In the genomic region with DNA sequence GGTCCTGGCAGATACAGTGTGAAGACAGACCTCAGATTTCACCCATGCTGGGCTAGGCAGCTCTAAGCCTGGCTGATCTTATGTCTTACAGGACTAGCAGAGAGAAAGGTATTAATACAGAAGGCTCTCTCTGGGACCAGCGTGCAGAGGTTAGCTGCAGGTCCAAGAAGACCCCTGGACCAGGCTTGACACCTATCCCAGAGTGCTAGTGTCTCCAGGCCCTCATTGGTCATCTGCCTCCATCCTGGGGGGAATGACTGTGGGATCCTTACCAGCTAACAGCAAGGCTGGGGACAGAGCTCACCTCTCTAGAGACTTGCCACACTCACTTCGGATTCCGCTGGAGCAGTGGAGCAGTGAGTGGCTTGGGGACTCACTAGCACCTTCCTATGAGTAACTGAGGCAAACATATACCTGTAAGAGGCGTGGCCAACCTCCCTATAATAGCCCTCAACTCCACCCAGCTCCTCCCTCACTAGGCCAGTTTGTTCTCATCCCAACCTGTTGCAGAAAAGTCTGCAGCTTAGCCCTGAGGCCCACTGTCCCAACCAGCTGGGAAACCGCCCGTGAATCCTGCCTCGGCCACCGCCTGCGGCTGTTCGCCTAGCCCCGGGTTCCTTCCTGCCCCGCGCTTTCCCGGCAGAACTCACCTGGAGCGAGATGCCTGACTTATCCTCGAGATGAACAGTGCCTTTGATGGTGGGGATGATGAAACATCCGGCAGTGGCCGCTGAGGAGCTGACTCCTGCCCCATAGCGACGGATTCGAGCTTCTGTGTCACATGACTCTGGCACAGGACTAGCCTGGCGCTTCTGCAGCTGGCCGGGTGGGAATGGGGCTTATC, we compare ENCODE assay signal across 8 mouse cellular contexts. TPM values are rescaled to one million over a fixed set of nuclear protein-coding genes. Genes with fewer than 3 reads are reported as not detected.
DNase-seq lines count a peak whose midpoint lies in the region; ATAC-seq and TF ChIP-seq lines count a peak whose summit lies in the region.

Gene Cyb5r2 (minus strand): TSS at position 725 of the 844 bp plus-strand sequence.

- TF ChIP-seq CTCF in lung, embryonic 14.5 days (IDR thresholded peaks at IDR 0.05; ENCODE audit: low read depth), result no peak
- no peak for TF ChIP-seq CTCF in lung, adult 2 months (IDR thresholded peaks at IDR 0.05; ENCODE audit: insufficient read depth, low read length)
- TF ChIP-seq CTCF in olfactory bulb, adult 2 months (IDR thresholded peaks at IDR 0.05; ENCODE audit: insufficient read depth, low read depth, low read length), result no peak

- H3K4me3 ChIP-seq in lung, embryonic 14.5 days (ENCODE audit: low read depth, low read length), result peak within 1 kb of the TSS; percentile 17; the same call in 1 of the 2 replicates
- no peak within 1 kb of the TSS for H3K4me3 ChIP-seq in lung, adult 2 months (replicated peaks; ENCODE audit: extremely low read depth, low read depth, low read length)
- peak within 1 kb of the TSS; percentile 26 for H3K4me3 ChIP-seq in forebrain, embryonic 11.5 days (ENCODE audit: low read depth, low read length)
- H3K4me3 ChIP-seq in hindbrain, embryonic 13.5 days, result peak within 1 kb of the TSS; percentile 26
- no peak within 1 kb of the TSS for H3K4me3 ChIP-seq in liver, embryonic 15.5 days (replicated peaks)
- peak within 1 kb of the TSS; percentile 22; the same call in 1 of the 2 replicates for H3K4me3 ChIP-seq in olfactory bulb, adult 2 months (ENCODE audit: insufficient read depth, low read depth, low read length)

- no peak within 1 kb of the TSS for H3K27ac ChIP-seq in lung, embryonic 14.5 days (ENCODE audit: low read depth)
- H3K27ac ChIP-seq in forebrain, embryonic 11.5 days (ENCODE audit: low read depth, low read length), result no peak within 1 kb of the TSS
- H3K27ac ChIP-seq in hindbrain, embryonic 13.5 days, result no peak within 1 kb of the TSS
- H3K27ac ChIP-seq in liver, embryonic 15.5 days (replicated peaks), result no peak within 1 kb of the TSS
- H3K27ac ChIP-seq in olfactory bulb, adult 2 months (ENCODE audit: insufficient read depth, low read depth, low read length), result no peak within 1 kb of the TSS

- 10% methylated on average over 23 of the region's 23 CpGs for WGBS in lung, embryonic 14.5 days
- 10% methylated on average over 23 of the region's 23 CpGs for WGBS in lung, adult 2 months
- WGBS in forebrain, embryonic 11.5 days, result 12% methylated on average over 23 of the region's 23 CpGs
- WGBS in hindbrain, embryonic 13.5 days, result 18% methylated on average over 23 of the region's 23 CpGs
- 9% methylated on average over 23 of the region's 23 CpGs for WGBS in liver, embryonic 15.5 days (ENCODE audit: insufficient replicate concordance)
- 17% methylated on average over 23 of the region's 23 CpGs for WGBS in olfactory bulb, adult 2 months

- ATAC-seq in lung, embryonic 14.5 days (ENCODE audit: insufficient read depth), result peak; percentile 90
- peak; percentile 77 for ATAC-seq in forebrain, embryonic 11.5 days (replicated peaks; ENCODE audit: low FRiP score)
- ATAC-seq in hindbrain, embryonic 13.5 days (ENCODE audit: low FRiP score), result peak; percentile 76
- 0 out of 2 replicates have a peak, but pooled peaks have one; percentile 22 for ATAC-seq in liver, embryonic 15.5 days (ENCODE audit: insufficient read depth)
- ATAC-seq in erythroblast, adult 5-6 weeks (replicated peaks; ENCODE audit: low FRiP score, poor library complexity, severe bottlenecking), result no peak

- no peaks in the 10 kb centered on the region for H3K27me3 ChIP-seq in lung, embryonic 14.5 days (ENCODE audit: insufficient read depth, low read length)
- no peaks in the 10 kb centered on the region for H3K27me3 ChIP-seq in forebrain, embryonic 11.5 days (ENCODE audit: control insufficient read depth, insufficient read depth, low read length)
- peaks cover 5% of the 10 kb centered on the region; the same call in 1 of the 2 replicates for H3K27me3 ChIP-seq in hindbrain, embryonic 13.5 days
- no peaks in the 10 kb centered on the region for H3K27me3 ChIP-seq in liver, embryonic 15.5 days

- H3K9me3 ChIP-seq in lung, embryonic 14.5 days (ENCODE audit: low read depth, low read length), result no peaks in the 10 kb centered on the region
- no peaks in the 10 kb centered on the region for H3K9me3 ChIP-seq in forebrain, embryonic 11.5 days (ENCODE audit: control insufficient read depth, low read length)
- no peaks in the 10 kb centered on the region for H3K9me3 ChIP-seq in hindbrain, embryonic 13.5 days
- H3K9me3 ChIP-seq in liver, embryonic 15.5 days (replicated peaks), result no peaks in the 10 kb centered on the region

- TF ChIP-seq POLR2A in lung, adult 2 months (IDR thresholded peaks at IDR 0.05; ENCODE audit: borderline replicate concordance, extremely low read depth, low read depth, low read length), result no peak
- TF ChIP-seq POLR2A in olfactory bulb, adult 2 months (IDR thresholded peaks at IDR 0.05; ENCODE audit: insufficient read depth, low read depth, low read length), result no peak

- H3K9ac ChIP-seq in lung, embryonic 14.5 days, result no peak within 1 kb of the TSS; the same call in 1 of the 2 replicates
- peak within 1 kb of the TSS; percentile 44; the same call in 1 of the 2 replicates for H3K9ac ChIP-seq in forebrain, embryonic 11.5 days (ENCODE audit: low read length)
- H3K9ac ChIP-seq in hindbrain, embryonic 13.5 days, result no peak within 1 kb of the TSS
- no peak within 1 kb of the TSS for H3K9ac ChIP-seq in liver, embryonic 15.5 days

- H3K4me1 ChIP-seq in lung, embryonic 14.5 days (ENCODE audit: insufficient read depth), result no peaks in the 10 kb centered on the region
- H3K4me1 ChIP-seq in lung, adult 2 months (ENCODE audit: control insufficient read depth, insufficient read depth, low read length), result no peaks in the 10 kb centered on the region
- no peaks in the 10 kb centered on the region for H3K4me1 ChIP-seq in forebrain, embryonic 11.5 days (replicated peaks; ENCODE audit: control insufficient read depth, insufficient read depth, low read length)
- 0 out of 2 replicates have a peak, but pooled peaks cover 5% of the 10 kb centered on the region for H3K4me1 ChIP-seq in hindbrain, embryonic 13.5 days (replicated peaks)
- H3K4me1 ChIP-seq in liver, embryonic 15.5 days (replicated peaks), result no peaks in the 10 kb centered on the region
- H3K4me1 ChIP-seq in olfactory bulb, adult 2 months (ENCODE audit: control insufficient read depth, insufficient read depth, low read length), result peaks cover 7% of the 10 kb centered on the region

- peak; percentile 61 for DNase-seq in lung, embryonic 14.5 days
- no peak for DNase-seq in lung, adult 2 months
- peak; percentile 63 for DNase-seq in forebrain, embryonic 11.5 days (ENCODE audit: low spot score)
- no peak for DNase-seq in left cerebral cortex, postnatal 36 days (ENCODE audit: low spot score in 2 of 2)

- intact Hi-C loops in left cerebral cortex, postnatal 36 days (cut with DNase I), result no loop called here

- H3K4me2 ChIP-seq in lung, embryonic 14.5 days, result peak within 1 kb of the TSS; percentile 56
- H3K4me2 ChIP-seq in forebrain, embryonic 11.5 days (ENCODE audit: low read depth, low read length, severe bottlenecking), result peak within 1 kb of the TSS; percentile 46
- H3K4me2 ChIP-seq in hindbrain, embryonic 13.5 days, result peak within 1 kb of the TSS; percentile 52
- peak within 1 kb of the TSS; percentile 20; the same call in 1 of the 2 replicates for H3K4me2 ChIP-seq in liver, embryonic 15.5 days

- H3K36me3 ChIP-seq in lung, embryonic 14.5 days (ENCODE audit: insufficient read depth), result no peaks in the 10 kb centered on the region
- H3K36me3 ChIP-seq in forebrain, embryonic 11.5 days (ENCODE audit: control insufficient read depth, insufficient read depth, low read length), result no peaks in the 10 kb centered on the region
- H3K36me3 ChIP-seq in hindbrain, embryonic 13.5 days, result no peaks in the 10 kb centered on the region
- no peaks in the 10 kb centered on the region for H3K36me3 ChIP-seq in liver, embryonic 15.5 days (replicated peaks)

RNA-seq across cellular contexts. Expression of gene Cyb5r2, which starts in this region (rescaled TPM):
- polyA plus RNA-seq in lung, embryonic 14.5 days (2014; fragmentation: Nextera tagmentation; extraction: Ambion mirVana), result 0.14 and 0.18 TPM in 2 replicates
- polyA plus RNA-seq in lung, adult 2 months (2012; rRNA removed), result not detected in 2 replicates
- polyA plus RNA-seq in forebrain, embryonic 11.5 days (2014; fragmentation: Nextera tagmentation; extraction: Ambion mirVana), result 0.11 TPM in 1 of 2 replicates, not detected in the other
- polyA plus RNA-seq in hindbrain, embryonic 13.5 days (2015; fragmentation: Nextera tagmentation; extraction: Ambion mirVana), result 0.14 TPM in 1 of 2 replicates, not detected in the other
- polyA plus RNA-seq in liver, embryonic 15.5 days (2015; fragmentation: Nextera tagmentation; extraction: Ambion mirVana), result not detected in 2 replicates
- not detected in 2 replicates for polyA plus RNA-seq in olfactory bulb, adult 2 months (2012; ENCODE audit: insufficient read depth, insufficient read length, low replicate concordance, missing spikeins)
- not detected in 2 replicates for total RNA-seq in erythroblast, adult 5-6 weeks (2015; ENCODE audit: low replicate concordance)
- 0.14 TPM in 1 of 2 replicates, not detected in the other for total RNA-seq in erythroblast, adult 5-6 weeks (2017; ENCODE audit: low replicate concordance)
- not detected for total RNA-seq in left cerebral cortex, postnatal 36 days (2021)

Comparison
In these comparisons a context has a peak if more than half of its experiments do, and no peak if none do; other contexts are left out.
1. Peak in DNase-seq, ATAC-seq, H3K4me3 ChIP-seq and H3K4me2 ChIP-seq in lung, embryonic 14.5 days; RNA of the gene not detected or under 1 TPM.
2. Peak in DNase-seq, ATAC-seq, H3K4me3 ChIP-seq, H3K9ac ChIP-seq and H3K4me2 ChIP-seq in forebrain, embryonic 11.5 days; RNA of the gene not detected or under 1 TPM.
3. Peak in ATAC-seq, H3K4me3 ChIP-seq and H3K4me2 ChIP-seq in hindbrain, embryonic 13.5 days; RNA of the gene not detected or under 1 TPM.
4. Peak in ATAC-seq and H3K4me2 ChIP-seq in liver, embryonic 15.5 days; RNA of the gene not detected or under 1 TPM.